Mouse (Mus musculus) midbrain, postnatal 0 days (tissue): Measurements from ENCODE around the gene Kansl1l. TPM values are rescaled to one million over a fixed set of nuclear protein-coding genes. Genes with fewer than 3 reads are reported as not detected.

Source experiments
- ATAC-seq: fragments of 200-750 bp; cut with Nextera tagmentation; 2 replicates; pipeline ENCODE4 v1.8.0; 2017; ENCODE audit warnings: moderate number of reproducible peaks, mild to moderate bottlenecking, moderate TSS enrichment, moderate library complexity; ENCODE audit not compliant: low FRiP score
- DNase-seq: peaks from one replicate; pipeline ENCODE4 v3.0.0-alpha.2; 2015; ENCODE audit warnings: low spot score
- H3K27ac ChIP-seq: fragments of 300-500 bp; sonication (generic); 2 replicates; pipeline ENCODE4 v1.5.1; 2014; ENCODE audit warnings: low read depth, mild to moderate bottlenecking, low read length, mixed read lengths
- H3K27me3 ChIP-seq: fragments of 300-500 bp; sonication (generic); 2 replicates; pipeline ENCODE4 v1.6.1; 2014; ENCODE audit warnings: low read length, control low read depth, mixed read lengths; ENCODE audit not compliant: insufficient read depth
- H3K36me3 ChIP-seq: fragments of 300-500 bp; sonication (generic); 2 replicates; pipeline ENCODE4 v1.6.1; 2014; ENCODE audit warnings: low read length, control low read depth, mixed read lengths; ENCODE audit not compliant: insufficient read depth
- H3K4me1 ChIP-seq: fragments of 300-500 bp; sonication (generic); 2 replicates; pipeline ENCODE4 v1.6.1; 2014; ENCODE audit warnings: mild to moderate bottlenecking, control low read depth, antibody characterized with exemption, low read length, mixed read lengths; ENCODE audit not compliant: insufficient read depth
- H3K4me2 ChIP-seq: fragments of 300-500 bp; sonication (generic); 2 replicates; pipeline ENCODE4 v1.6.1; 2014; ENCODE audit warnings: low read depth, mild to moderate bottlenecking, low read length, mixed read lengths; ENCODE audit not compliant: poor library complexity, severe bottlenecking
- H3K4me3 ChIP-seq: fragments of 300-500 bp; sonication (generic); 2 replicates; pipeline ENCODE4 v1.5.1; 2014; ENCODE audit warnings: low read depth, mild to moderate bottlenecking, low read length, moderate library complexity
- H3K9ac ChIP-seq: fragments of 300-500 bp; sonication (generic); replicated peaks from 2 replicates; pipeline ENCODE4 v1.6.1; 2014; ENCODE audit warnings: mild to moderate bottlenecking, low read length, moderate library complexity, mixed read lengths; ENCODE audit not compliant: poor library complexity, severe bottlenecking
- H3K9me3 ChIP-seq: fragments of 300-500 bp; sonication (generic); 2 replicates; pipeline ENCODE4 v1.6.1; 2016; ENCODE audit warnings: low read length, control low read depth
- CTCF ChIP-seq: IDR thresholded peaks from 2 replicates; pipeline ENCODE4 v1.5.1; 2016; ENCODE audit warnings: antibody characterized with exemption, mild to moderate bottlenecking
- WGBS: fragments of 180-500 bp; shearing (Covaris S2); extraction: QIAGEN DNeasy Blood & Tissue Kit; methylation state at CpG from one replicate; pipeline ENCODE4 v1.1.7; 2014; 5-methylcytosine and 5-hydroxymethylcytosine counted together
- polyA plus RNA-seq: library from polyadenylated mRNA; unstranded; fragments of >200 nt; fragmentation: Nextera tagmentation; extraction: Ambion mirVana; gene quantifications from 2 replicates; pipeline ENCODE4 v1.2.1, GENCODE M21; 2015
- total RNA-seq: library from RNA; depleted of rRNA; stranded (reverse); fragments of >200 nt; gene quantifications from 2 replicates; pipeline ENCODE4 v1.2.3, GENCODE M21; 2014

The Kansl1l gene
- total and polyA plus RNA-seq, 2 experiments from 2014 or later = 9.7 to 20.8 TPM

DNA sequence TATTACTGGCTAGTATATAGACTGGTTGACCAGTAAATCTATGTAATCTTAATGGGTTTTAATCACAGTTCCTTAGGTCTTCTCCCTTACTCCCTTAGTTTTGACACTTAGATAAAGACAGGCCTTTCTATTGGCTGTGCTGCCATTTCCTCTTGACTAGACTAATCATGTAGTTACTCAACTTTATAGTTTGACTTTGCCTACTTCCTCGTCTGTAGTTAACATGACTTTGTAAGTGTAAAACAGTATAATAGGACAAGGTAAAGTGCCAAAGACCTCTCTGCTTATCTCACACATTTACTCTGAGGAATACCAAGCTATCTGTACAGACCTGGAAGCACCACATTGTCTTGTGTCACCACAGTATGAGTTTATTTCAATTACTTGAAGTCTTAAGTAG lies 86.8 kb downstream of the Kansl1l start:
- Histone ChIP-seq H3K36me3 (peaks cover 10% of the 10 kb centered on the region; the same call in 1 of the 2 replicates), H3K9me3 (no peaks in the 10 kb centered on the region), H3K4me1 (no peaks in the 10 kb centered on the region), H3K4me3 (no peak overlapping the region), H3K9ac (no peak overlapping the region), H3K27ac (no peak overlapping the region), H3K4me2 (no peak overlapping the region), H3K27me3 (no peaks in the 10 kb centered on the region)
- DNase-seq (no peak), ATAC-seq (no peak)
- WGBS = 91% methylated on average over 1 of the region's 1 CpGs
- TF ChIP-seq CTCF = no peak

DNA sequence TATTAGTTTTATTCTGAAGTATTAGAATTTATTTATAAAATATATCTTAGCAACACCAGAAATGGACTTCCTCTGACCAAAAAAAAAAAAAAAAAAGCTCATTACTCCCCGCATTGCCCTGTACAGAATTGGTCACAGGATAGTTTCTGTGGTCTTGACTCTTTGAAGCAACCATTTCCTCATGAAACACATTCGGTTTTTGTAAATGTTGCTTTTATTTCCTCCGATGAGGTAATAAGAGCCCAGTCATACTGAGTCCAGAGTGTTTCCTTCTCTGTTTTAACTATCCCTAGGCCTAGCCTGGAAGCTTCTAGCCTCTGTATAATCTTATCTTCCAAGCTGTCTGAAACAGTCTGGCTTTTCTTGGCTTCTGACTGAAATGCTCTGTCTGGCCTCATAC lies 104.5 kb downstream of the Kansl1l start:
- no peak for TF ChIP-seq CTCF
- Histone ChIP-seq H3K36me3 (peaks cover 22% of the 10 kb centered on the region), H3K9ac (no peak overlapping the region), H3K9me3 (no peaks in the 10 kb centered on the region), H3K27me3 (no peaks in the 10 kb centered on the region), H3K4me1 (no peaks in the 10 kb centered on the region), H3K27ac (no peak overlapping the region), H3K4me3 (no peak overlapping the region), H3K4me2 (no peak overlapping the region)
- no peak for ATAC-seq
- DNase-seq = no peak
- 95% methylated on average over 3 of the region's 3 CpGs for WGBS

DNA sequence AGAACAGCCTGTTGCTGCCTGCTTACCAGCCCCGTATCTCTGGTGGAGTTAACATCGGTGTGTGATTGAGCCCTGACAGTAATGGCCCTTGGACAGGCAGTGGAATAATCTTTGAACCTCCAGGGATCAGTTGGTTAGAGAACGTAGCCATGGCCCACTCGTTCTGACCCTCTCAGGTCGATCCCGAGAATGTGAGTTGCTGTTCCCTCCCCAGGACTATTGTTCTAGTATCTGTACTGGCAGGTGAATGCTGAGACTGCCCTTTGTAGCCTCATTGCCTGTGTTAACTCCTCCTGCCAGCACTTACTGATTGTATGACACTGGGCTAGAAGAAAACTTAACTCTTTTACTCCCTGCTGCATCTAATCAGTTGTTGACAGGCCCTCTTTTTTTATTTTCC lies 112.8 kb downstream of the Kansl1l start:
- H3K9me3 ChIP-seq = no peaks in the 10 kb centered on the region
- DNase-seq = no peak
- WGBS = 64% methylated on average over 6 of the region's 6 CpGs
- ATAC-seq = no peak
- no peak overlapping the region for H3K4me2 ChIP-seq
- H3K4me1 ChIP-seq = no peaks in the 10 kb centered on the region
- no peak overlapping the region for H3K9ac ChIP-seq
- no peak overlapping the region for H3K4me3 ChIP-seq
- peaks cover 11% of the 10 kb centered on the region; the same call in 1 of the 2 replicates for H3K36me3 ChIP-seq
- no peak for TF ChIP-seq CTCF
- H3K27ac ChIP-seq = no peak overlapping the region
- H3K27me3 ChIP-seq = no peaks in the 10 kb centered on the region

DNA sequence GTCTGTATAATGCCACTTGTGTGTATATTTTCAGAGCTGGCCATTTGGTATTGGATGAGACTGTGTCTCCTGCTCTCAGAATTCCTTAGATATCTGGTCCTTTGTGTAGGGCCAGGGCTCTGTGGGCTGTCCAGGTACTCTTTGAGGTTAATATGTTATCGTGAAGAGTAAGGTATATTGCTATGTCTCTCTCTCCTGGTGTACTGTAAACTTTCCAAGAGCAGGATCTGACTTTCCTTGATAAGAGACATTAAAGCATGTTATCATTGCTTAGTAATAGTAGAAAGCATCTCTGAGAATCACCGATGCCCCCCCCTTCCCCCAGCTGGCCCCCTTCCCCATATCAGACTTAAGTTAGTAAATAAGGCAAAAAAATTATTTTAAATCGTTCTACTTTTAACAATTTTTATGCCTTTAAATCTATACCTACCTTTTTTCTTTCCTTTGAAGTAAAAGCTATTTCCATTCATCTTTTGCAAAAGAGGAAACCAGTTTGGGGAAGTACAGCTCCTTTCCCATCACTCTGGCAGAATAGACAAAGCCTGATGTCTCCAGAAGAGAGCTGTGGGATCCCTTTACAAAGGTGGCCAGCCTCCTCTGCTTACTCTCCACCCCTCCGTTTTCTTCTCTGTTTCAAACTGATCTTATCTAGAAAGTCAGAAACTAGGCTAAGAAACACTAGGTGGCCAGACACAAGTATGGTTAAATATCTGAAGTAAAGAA lies 114.6 kb downstream of the Kansl1l start:
- WGBS = 87% methylated on average over 4 of the region's 4 CpGs
- ATAC-seq = no peak
- no peak for TF ChIP-seq CTCF
- no peak for DNase-seq
- Histone ChIP-seq H3K4me3 (no peak overlapping the region), H3K4me1 (no peaks in the 10 kb centered on the region), H3K27me3 (no peaks in the 10 kb centered on the region), H3K27ac (no peak overlapping the region), H3K9me3 (no peaks in the 10 kb centered on the region), H3K36me3 (0 out of 2 replicates have a peak, but pooled peaks cover 6% of the 10 kb centered on the region), H3K9ac (no peak overlapping the region), H3K4me2 (no peak overlapping the region)

DNA sequence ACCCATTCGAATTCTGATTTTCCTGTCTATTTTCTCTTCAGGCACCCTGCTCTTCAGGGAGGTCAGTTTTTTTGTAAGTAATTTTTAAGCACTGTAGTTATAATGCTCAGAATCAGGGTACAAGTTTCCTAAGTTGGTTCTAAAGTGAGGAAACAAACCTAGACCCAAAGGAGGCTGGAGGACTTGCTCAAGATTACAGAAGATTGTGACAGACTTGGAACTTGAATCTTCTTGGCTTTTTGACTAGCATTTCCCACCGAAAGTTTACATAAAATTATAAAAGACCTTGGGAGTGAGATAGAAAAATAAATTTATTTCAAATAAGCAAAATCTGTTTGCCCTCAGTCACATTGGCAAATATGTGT lies 115.8 kb downstream of the Kansl1l start:
- Histone ChIP-seq H3K36me3 (no peaks in the 10 kb centered on the region), H3K27ac (no peak overlapping the region), H3K4me2 (peak overlapping the region; percentile 62), H3K4me1 (no peaks in the 10 kb centered on the region), H3K9me3 (no peaks in the 10 kb centered on the region), H3K9ac (peak overlapping the region; percentile 79), H3K4me3 (peak overlapping the region; percentile 89), H3K27me3 (no peaks in the 10 kb centered on the region)
- 42% methylated on average over 2 of the region's 2 CpGs for WGBS
- ATAC-seq (no peak), DNase-seq (no peak)
- no peak for TF ChIP-seq CTCF

DNA sequence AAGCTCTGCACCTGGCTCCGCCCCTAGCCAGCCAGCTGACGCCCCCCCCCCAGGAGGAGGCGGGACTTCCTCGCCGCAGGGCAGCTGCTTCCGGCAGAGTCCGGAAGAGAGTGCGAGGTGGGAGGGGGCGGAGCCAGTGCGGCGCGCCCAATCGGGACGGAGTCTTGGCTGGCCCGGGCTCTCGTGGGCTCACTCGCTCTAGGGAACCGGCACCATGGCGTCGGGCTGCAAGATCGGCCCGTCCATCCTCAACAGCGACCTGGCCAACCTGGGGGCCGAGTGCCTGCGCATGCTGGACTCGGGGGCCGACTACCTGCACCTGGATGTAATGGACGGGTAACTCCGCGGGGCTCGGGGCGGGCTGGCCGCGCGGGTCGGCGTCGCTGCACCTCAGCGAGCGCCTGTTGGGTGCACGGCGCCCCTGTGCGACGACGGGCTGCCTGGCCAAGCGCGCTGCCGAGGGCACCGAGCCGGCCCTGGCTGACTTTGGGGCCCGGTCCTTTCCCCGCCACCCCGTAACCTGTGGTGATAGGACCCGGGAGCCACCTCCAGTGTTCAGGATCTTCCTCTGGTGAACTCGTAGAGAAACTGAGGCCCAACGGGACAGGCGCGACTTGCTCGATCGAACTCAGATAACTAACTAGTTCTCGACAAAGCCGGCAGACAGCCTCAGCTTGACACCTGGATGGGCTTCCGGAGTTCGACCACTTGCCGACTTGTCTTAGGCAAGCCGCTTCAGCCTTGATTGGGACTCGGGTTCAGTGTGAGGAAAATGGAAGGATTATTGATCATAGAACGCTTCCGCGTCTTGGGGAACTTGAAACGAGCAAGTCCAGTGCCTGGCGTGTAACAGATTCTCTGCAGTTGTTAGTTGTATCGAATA lies 116.4 kb downstream of the Kansl1l start, which contains the start of gene Rpe:
TSS of gene Rpe (plus strand) at position 139 of the 883 bp plus-strand sequence.
- H3K27ac ChIP-seq = peak within 1 kb of the TSS; percentile 67
- 1% methylated on average over 68 of the region's 73 CpGs for WGBS
- no peaks in the 10 kb centered on the region for H3K27me3 ChIP-seq
- peak within 1 kb of the TSS; percentile 79 for H3K9ac ChIP-seq
- H3K4me1 ChIP-seq = no peaks in the 10 kb centered on the region
- peak within 1 kb of the TSS; percentile 62 for H3K4me2 ChIP-seq
- DNase-seq (peak; percentile 95), ATAC-seq (peak; percentile 99)
- TF ChIP-seq CTCF = no peak; the same call in 1 of the 2 replicates
- no peaks in the 10 kb centered on the region for H3K9me3 ChIP-seq
- H3K36me3 ChIP-seq = no peaks in the 10 kb centered on the region
- H3K4me3 ChIP-seq = peak within 1 kb of the TSS; percentile 89
